ENCODE assay signal across 10 mouse cellular contexts in the genomic region with DNA sequence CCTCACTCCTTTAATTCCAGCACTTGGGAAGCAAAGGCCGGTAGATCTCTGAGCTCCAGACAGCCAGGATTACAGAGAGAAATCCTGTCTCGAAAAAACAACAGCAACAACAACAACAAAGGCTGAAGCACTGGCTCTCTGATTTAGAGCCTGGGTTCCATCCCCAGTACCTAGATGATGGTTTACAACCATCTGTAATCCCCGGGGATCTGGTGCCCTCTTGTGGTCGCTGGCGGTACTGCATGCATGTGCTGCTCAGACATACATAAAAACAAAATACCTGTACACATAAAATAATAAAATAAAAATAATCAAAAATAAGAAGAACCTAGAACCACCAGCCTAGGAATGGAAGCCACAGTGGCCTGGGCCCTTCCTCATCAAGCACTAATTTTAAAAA. TPM values are rescaled to one million over a fixed set of nuclear protein-coding genes. Genes with fewer than 3 reads are reported as not detected.
DNase-seq lines count a peak whose midpoint lies in the region; ATAC-seq and TF ChIP-seq lines count a peak whose summit lies in the region.
"Had no signal": no experiment of that assay in that cellular context is flagged by ENCODE, and none has a peak within 500 bp of the region (broad histone marks: within the 10 kb centered on the region; RNA-seq: fewer than 3 reads in every experiment).

No protein-coding gene starts in this region.

- no peaks in the 10 kb centered on the region for H3K36me3 ChIP-seq in heart, embryonic 16.5 days (ENCODE audit: control insufficient read depth, insufficient read depth)
- no peaks in the 10 kb centered on the region for H3K36me3 ChIP-seq in G1E (replicated peaks)
- H3K36me3 ChIP-seq in midbrain, embryonic 14.5 days (ENCODE audit: control insufficient read depth, insufficient read depth, low read length), result no peaks in the 10 kb centered on the region
- H3K36me3 ChIP-seq: embryonic facial prominence, embryonic 12.5 days had no signal

- peaks cover 4% of the 10 kb centered on the region; the same call in 1 of the 2 replicates for H3K27me3 ChIP-seq in heart, embryonic 16.5 days (ENCODE audit: control insufficient read depth, insufficient read depth, low read length)
- peaks cover 21% of the 10 kb centered on the region for H3K27me3 ChIP-seq in G1E (ENCODE audit: insufficient read depth, low read length)
- H3K27me3 ChIP-seq in midbrain, embryonic 14.5 days (ENCODE audit: control insufficient read depth, insufficient read depth, low read length), result no peaks in the 10 kb centered on the region
- H3K27me3 ChIP-seq: embryonic facial prominence, embryonic 12.5 days had no signal

- no peak for DNase-seq in heart, adult 9 months (ENCODE audit: low spot score in 2 of 2)
- DNase-seq in 3T3-L1 (ENCODE audit: low read depth, low spot score), result peak; percentile 84
- DNase-seq in G1E (ENCODE audit: low spot score), result peak; percentile 26
- DNase-seq in kidney, postnatal 14 days, result peak; percentile 51
- peak; percentile 85 for DNase-seq in midbrain, embryonic 14.5 days
- DNase-seq in thymus, postnatal 10 days (ENCODE audit: low spot score in 2 of 2), result peak; percentile 40 to 72

- H3K4me1 ChIP-seq in heart, embryonic 16.5 days (ENCODE audit: control insufficient read depth, insufficient read depth, low read length), result peaks cover 3% of the 10 kb centered on the region; the same call in 1 of the 2 replicates
- peaks cover 2% of the 10 kb centered on the region; the same call in 1 of the 2 replicates for H3K4me1 ChIP-seq in G1E (ENCODE audit: insufficient read depth, low read depth, low read length)
- H3K4me1 ChIP-seq in midbrain, embryonic 14.5 days (ENCODE audit: control insufficient read depth, insufficient read depth, low read length), result no peaks in the 10 kb centered on the region
- H3K4me1 ChIP-seq: embryonic facial prominence, embryonic 12.5 days had no signal

- no peak overlapping the region for H3K4me3 ChIP-seq in heart, embryonic 16.5 days (ENCODE audit: low read length)
- no peak overlapping the region for H3K4me3 ChIP-seq in G1E (ENCODE audit: low read depth, low read length)
- no peak overlapping the region for H3K4me3 ChIP-seq in midbrain, embryonic 14.5 days (replicated peaks; ENCODE audit: low read depth, low read length)
- H3K4me3 ChIP-seq: embryonic facial prominence, embryonic 12.5 days had no signal

- no peak overlapping the region for H3K27ac ChIP-seq in heart, embryonic 16.5 days (ENCODE audit: low read length)
- no peak overlapping the region for H3K27ac ChIP-seq in midbrain, embryonic 14.5 days (replicated peaks; ENCODE audit: low read depth, low read length)
- H3K27ac ChIP-seq: embryonic facial prominence, embryonic 12.5 days had no signal

- 8% methylated on average over 5 of the region's 5 CpGs for WGBS in heart, embryonic 16.5 days
- WGBS in midbrain, embryonic 14.5 days, result 11% methylated on average over 5 of the region's 5 CpGs

- no peak overlapping the region for H3K9ac ChIP-seq in heart, embryonic 16.5 days (ENCODE audit: low read length)
- H3K9ac ChIP-seq in midbrain, embryonic 14.5 days (replicated peaks; ENCODE audit: low read length), result no peak overlapping the region
- H3K9ac ChIP-seq: embryonic facial prominence, embryonic 12.5 days had no signal

- peak; percentile 96 for TF ChIP-seq CTCF in G1E (IDR thresholded peaks at IDR 0.05; ENCODE audit: low read depth, low read length)

- H3K9me3 ChIP-seq in heart, embryonic 16.5 days (replicated peaks; ENCODE audit: control insufficient read depth, low read length), result no peaks in the 10 kb centered on the region
- H3K9me3 ChIP-seq in G1E (replicated peaks), result no peaks in the 10 kb centered on the region
- no peaks in the 10 kb centered on the region for H3K9me3 ChIP-seq in midbrain, embryonic 14.5 days (ENCODE audit: control insufficient read depth, low read length)
- H3K9me3 ChIP-seq: embryonic facial prominence, embryonic 12.5 days had no signal

- 0 out of 2 replicates have a peak overlapping the region, but pooled peaks have one; percentile 20 for H3K4me2 ChIP-seq in heart, embryonic 16.5 days (ENCODE audit: low read depth, low read length)
- H3K4me2 ChIP-seq in midbrain, embryonic 14.5 days (ENCODE audit: low read length), result no peak overlapping the region
- H3K4me2 ChIP-seq: embryonic facial prominence, embryonic 12.5 days had no signal

- ATAC-seq in heart, embryonic 16.5 days (replicated peaks; ENCODE audit: extremely low read depth, insufficient read depth, low FRiP score), result no peak
- ATAC-seq in G1E (ENCODE audit: extremely low read depth, insufficient number of reproducible peaks, low FRiP score, poor library complexity, severe bottlenecking), result no peak
- ATAC-seq in common myeloid progenitor, adult 5-6 weeks (replicated peaks; ENCODE audit: low read depth, poor library complexity, severe bottlenecking), result peak; percentile 55
- ATAC-seq in midbrain, embryonic 14.5 days (ENCODE audit: low FRiP score, low TSS enrichment), result no peak

RNA-seq across cellular contexts. Expression of a gene that starts 19.4 kb away (rescaled TPM):
- 1,600 and 1,609 TPM in 2 replicates for polyA plus RNA-seq in heart, embryonic 16.5 days (2015; fragmentation: Nextera tagmentation; extraction: Ambion mirVana)
- 916 and 1,324 TPM in 2 replicates for total RNA-seq in G1E (2014; fragmentation: Nextera tagmentation)
- 235 and 344 TPM in 2 replicates for total RNA-seq in G1E (2017)
- polyA plus RNA-seq in G1E (2012), result 514 and 548 TPM in 2 replicates
- 220 and 411 TPM in 2 replicates for total RNA-seq in common myeloid progenitor, adult 5-6 weeks (2017)
- polyA plus RNA-seq in midbrain, embryonic 14.5 days (2014; fragmentation: Nextera tagmentation; extraction: Ambion mirVana), result 1,318 and 1,476 TPM in 2 replicates

RNA-seq across cellular contexts. Expression of a gene that starts 30.6 kb away (rescaled TPM):
- not detected in 2 replicates for polyA plus RNA-seq in heart, embryonic 16.5 days (2015; fragmentation: Nextera tagmentation; extraction: Ambion mirVana)
- total RNA-seq in G1E (2014; fragmentation: Nextera tagmentation) (not detected in 2 replicates), G1E (2017) (0.11 TPM in 1 of 2 replicates, not detected in the other)
- not detected in 2 replicates for polyA plus RNA-seq in G1E (2012)
- not detected in 2 replicates for total RNA-seq in common myeloid progenitor, adult 5-6 weeks (2017)
- polyA plus RNA-seq in midbrain, embryonic 14.5 days (2014; fragmentation: Nextera tagmentation; extraction: Ambion mirVana), result not detected in 2 replicates
- polyA plus RNA-seq: embryonic facial prominence, embryonic 12.5 days; stomach, embryonic 16.5 days had no signal

RNA-seq across cellular contexts. Expression of a gene that starts 33.9 kb away (rescaled TPM):
- polyA plus RNA-seq in heart, embryonic 16.5 days (2015; fragmentation: Nextera tagmentation; extraction: Ambion mirVana), result not detected in 2 replicates
- not detected in 2 replicates for total RNA-seq in G1E (2014; fragmentation: Nextera tagmentation)
- not detected in 2 replicates for total RNA-seq in G1E (2017)
- polyA plus RNA-seq in G1E (2012), result not detected in 2 replicates
- not detected in 2 replicates for total RNA-seq in common myeloid progenitor, adult 5-6 weeks (2017)
- 0.93 and 1.3 TPM in 2 replicates for polyA plus RNA-seq in midbrain, embryonic 14.5 days (2014; fragmentation: Nextera tagmentation; extraction: Ambion mirVana)
- polyA plus RNA-seq: embryonic facial prominence, embryonic 12.5 days had no signal

RNA-seq across cellular contexts. Expression of a gene that starts 39.5 kb away (rescaled TPM):
- 26.6 and 58.5 TPM in 2 replicates for polyA plus RNA-seq in heart, embryonic 16.5 days (2015; fragmentation: Nextera tagmentation; extraction: Ambion mirVana)
- total RNA-seq in G1E (2014; fragmentation: Nextera tagmentation) (not detected in 2 replicates), G1E (2017) (not detected in 2 replicates)
- 0.07 TPM in 2 replicates for polyA plus RNA-seq in G1E (2012)
- not detected in 2 replicates for total RNA-seq in common myeloid progenitor, adult 5-6 weeks (2017)
- polyA plus RNA-seq in midbrain, embryonic 14.5 days (2014; fragmentation: Nextera tagmentation; extraction: Ambion mirVana), result not detected in 2 replicates

RNA-seq across cellular contexts. Expression of a gene that starts 51.6 kb away (rescaled TPM):
- 0.24 and 0.49 TPM in 2 replicates for polyA plus RNA-seq in heart, embryonic 16.5 days (2015; fragmentation: Nextera tagmentation; extraction: Ambion mirVana)
- total RNA-seq in G1E (2014; fragmentation: Nextera tagmentation), result not detected in 2 replicates
- 0.05 TPM in 1 of 2 replicates, not detected in the other for total RNA-seq in G1E (2017)
- not detected in 2 replicates for polyA plus RNA-seq in G1E (2012)
- total RNA-seq in common myeloid progenitor, adult 5-6 weeks (2017), result not detected in 2 replicates
- polyA plus RNA-seq in midbrain, embryonic 14.5 days (2014; fragmentation: Nextera tagmentation; extraction: Ambion mirVana), result not detected in 2 replicates
- polyA plus RNA-seq: embryonic facial prominence, embryonic 12.5 days had no signal

Comparison
In these comparisons a context has a peak if more than half of its experiments do, and no peak if none do; other contexts are left out.
1. DNase-seq: peak in 3T3-L1 (single experiment), G1E (single experiment), kidney, postnatal 14 days (single experiment), midbrain, embryonic 14.5 days (single experiment) and thymus, postnatal 10 days (2 of 2); none in heart, adult 9 months (0 of 2).